Mouse (Mus musculus) G1E (cell line): ENCODE measurements around the gene Ecsit.

Experiments used
- CTCF ChIP-seq: IDR thresholded peaks from 2 replicates; pipeline ENCODE4 v1.5.1; 2012; ENCODE audit warnings: low read depth, low read length, inconsistent platforms, mixed read lengths
- GATA1 ChIP-seq: IDR thresholded peaks from 2 replicates; pipeline ENCODE4 v1.6.1; 2012; ENCODE audit warnings: borderline replicate concordance, low read length, inconsistent platforms, mixed read lengths
- GATA2 ChIP-seq: IDR thresholded peaks from 2 replicates; pipeline ENCODE4 v1.6.1; 2012; ENCODE audit warnings: low read depth, low read length, inconsistent platforms, borderline replicate concordance
- TAL1 ChIP-seq: conservative IDR thresholded peaks from 2 replicates; pipeline ENCODE4 v1.6.1; 2012; ENCODE audit warnings: low read depth, low read length, inconsistent platforms, mixed read lengths

GRCm38 (mm10) chr9:22132220-22132619 is 47.0 kb upstream of the Ecsit start:
- TF ChIP-seq CTCF (no peak), TAL1 (no peak), GATA1 (no peak), GATA2 (no peak)
